Comparison of ENCODE assay signal across 21 mouse cellular contexts in genomic region chr2:158746164-158746563, GRCm38 (mm10). TPM values are rescaled to one million over a fixed set of nuclear protein-coding genes. Genes with fewer than 3 reads are reported as not detected.
DNase-seq lines count a peak whose midpoint lies in the region; ATAC-seq and TF ChIP-seq lines count a peak whose summit lies in the region.
"Had no signal": no experiment of that assay in that cellular context is flagged by ENCODE, and none has a peak within 500 bp of the region (broad histone marks: within the 10 kb centered on the region; RNA-seq: fewer than 3 reads in every experiment).

No protein-coding gene starts in this region.

- 0 out of 2 replicates have a peak, but pooled peaks cover 5% of the 10 kb centered on the region for H3K36me3 ChIP-seq in heart, postnatal 0 days (replicated peaks; ENCODE audit: control insufficient read depth, insufficient read depth, low read length)
- no peaks in the 10 kb centered on the region; the same call in 1 of the 2 replicates for H3K36me3 ChIP-seq in heart, embryonic 10.5 days
- H3K36me3 ChIP-seq in CH12.LX (replicated peaks in 1 of 2; ENCODE audit: control insufficient read depth in 1 of 2, insufficient read depth in 1 of 2, low read length in 1 of 2) = peaks cover 85 to 97% of the 10 kb centered on the region in 2 experiments
- H3K36me3 ChIP-seq in megakaryocyte, embryonic 14.5 days (replicated peaks; ENCODE audit: low read length) = no peaks in the 10 kb centered on the region
- H3K36me3 ChIP-seq: embryonic facial prominence, embryonic 15.5 days; liver, embryonic 12.5 days had no signal

- H3K4me2 ChIP-seq in heart, postnatal 0 days (ENCODE audit: low read depth, low read length) = peak overlapping the region; percentile 28
- H3K4me2 ChIP-seq in CH12.LX (ENCODE audit: insufficient read depth, low read depth, poor library complexity, severe bottlenecking) = no peak overlapping the region
- H3K4me2 ChIP-seq: embryonic facial prominence, embryonic 15.5 days; forebrain, embryonic 15.5 days; liver, embryonic 12.5 days had no signal

- H3K9ac ChIP-seq in heart, postnatal 0 days (replicated peaks; ENCODE audit: low read depth, low read length) = no peak overlapping the region
- no peak overlapping the region for H3K9ac ChIP-seq in CH12.LX (ENCODE audit: insufficient read depth, low read depth)
- H3K9ac ChIP-seq: embryonic facial prominence, embryonic 15.5 days; forebrain, embryonic 15.5 days; liver, embryonic 12.5 days had no signal

- 0 out of 2 replicates have a peak, but pooled peaks cover 4% of the 10 kb centered on the region for H3K4me1 ChIP-seq in heart, postnatal 0 days (ENCODE audit: control insufficient read depth, insufficient read depth)
- H3K4me1 ChIP-seq in heart, embryonic 10.5 days = peaks cover 6% of the 10 kb centered on the region; the same call in 1 of the 2 replicates
- H3K4me1 ChIP-seq in CH12.LX (ENCODE audit: control insufficient read depth in 1 of 2, insufficient read depth in 2 of 2) = peaks cover 20 to 88% of the 10 kb centered on the region in 2 experiments
- H3K4me1 ChIP-seq in megakaryocyte, embryonic 14.5 days = peaks cover 12% of the 10 kb centered on the region
- H3K4me1 ChIP-seq: embryonic facial prominence, embryonic 15.5 days; liver, embryonic 12.5 days had no signal

- DNase-seq in heart, postnatal 0 days (ENCODE audit: low spot score) = no peak
- no peak for DNase-seq in heart, embryonic 10.5 days (ENCODE audit: low spot score)
- DNase-seq in CH12.LX (ENCODE audit: extremely low read depth) = no peak
- no peak for DNase-seq in ovary, adult 18-20 months (ENCODE audit: low spot score)
- no peak for DNase-seq in thymus, postnatal 36 days
- DNase-seq: adrenal gland, postnatal 14 days; cerebellum, adult 9-10 months; gastrocnemius, postnatal 14 days; heart, adult 18-20 months; kidney, adult 11 months; kidney, postnatal 4 days; lung, adult 18-20 months; lung, postnatal 10 days; midbrain, embryonic 14.5 days had no signal

- peaks cover 26% of the 10 kb centered on the region for H3K79me2 ChIP-seq in CH12.LX (replicated peaks; ENCODE audit: control insufficient read depth, extremely low read depth, insufficient read depth, poor library complexity, severe bottlenecking)

- WGBS in heart, postnatal 0 days = 38% methylated on average over 11 of the region's 11 CpGs
- 61% methylated on average over 11 of the region's 11 CpGs for WGBS in heart, embryonic 10.5 days

- TF ChIP-seq POLR2A in CH12.LX (IDR thresholded peaks at IDR 0.05; ENCODE audit: low read depth, low read length) = no peak

- dilution Hi-C loops in CH12.LX (cut with MboI; ENCODE audit: extremely low pct_ligation_motif_present, extremely low pct_unique_long_range_greater_than_20kb, low sequenced_read_pairs) = no loop called here

- no peaks in the 10 kb centered on the region for H3K9me3 ChIP-seq in heart, postnatal 0 days (replicated peaks; ENCODE audit: control insufficient read depth, low read length)
- H3K9me3 ChIP-seq in heart, embryonic 10.5 days = no peaks in the 10 kb centered on the region
- peaks cover 13% of the 10 kb centered on the region for H3K9me3 ChIP-seq in CH12.LX (replicated peaks; ENCODE audit: low read length)
- peaks cover 9% of the 10 kb centered on the region for H3K9me3 ChIP-seq in megakaryocyte, embryonic 14.5 days
- H3K9me3 ChIP-seq: embryonic facial prominence, embryonic 15.5 days; forebrain, embryonic 15.5 days; liver, embryonic 12.5 days had no signal

- TF ChIP-seq RAD21 in CH12.LX (IDR thresholded peaks at IDR 0.05; ENCODE audit: low read depth, low read length) = no peak

- no peaks in the 10 kb centered on the region for H3K27me3 ChIP-seq in heart, postnatal 0 days (ENCODE audit: control insufficient read depth, insufficient read depth, low read length)
- no peaks in the 10 kb centered on the region for H3K27me3 ChIP-seq in heart, embryonic 10.5 days (ENCODE audit: insufficient read depth, poor library complexity, severe bottlenecking)
- H3K27me3 ChIP-seq in CH12.LX (replicated peaks) = no peaks in the 10 kb centered on the region
- peaks cover 47% of the 10 kb centered on the region for H3K27me3 ChIP-seq in megakaryocyte, embryonic 14.5 days (replicated peaks)
- H3K27me3 ChIP-seq: embryonic facial prominence, embryonic 15.5 days; forebrain, embryonic 15.5 days; liver, embryonic 12.5 days had no signal

- no peak for TF ChIP-seq EP300 in heart, postnatal 0 days (IDR thresholded peaks at IDR 0.05; ENCODE audit: low read depth)
- TF ChIP-seq EP300 in CH12.LX (IDR thresholded peaks at IDR 0.05; ENCODE audit: low read length) = no peak

- no peak for ATAC-seq in heart, postnatal 0 days (ENCODE audit: insufficient read depth, low read depth)
- peak; percentile 46 for ATAC-seq in common myeloid progenitor, adult 5-6 weeks (replicated peaks; ENCODE audit: low read depth, poor library complexity, severe bottlenecking)
- ATAC-seq: liver, embryonic 12.5 days had no signal

- TF ChIP-seq CTCF in heart, postnatal 0 days (IDR thresholded peaks at IDR 0.05; ENCODE audit: low read depth) = no peak
- TF ChIP-seq CTCF in CH12.LX (conservative IDR thresholded peaks at IDR 0.05 in 1 of 2, IDR thresholded peaks at IDR 0.05 in 1 of 2; ENCODE audit: low read depth in 2 of 2, low read length in 2 of 2) = no peak

- H3K4me3 ChIP-seq in heart, postnatal 0 days (ENCODE audit: low read depth, low read length) = no peak overlapping the region
- H3K4me3 ChIP-seq in heart, embryonic 10.5 days = no peak overlapping the region
- no peak overlapping the region for H3K4me3 ChIP-seq in CH12.LX (replicated peaks in 1 of 3; ENCODE audit: low read depth in 2 of 3, low read length in 2 of 3, poor library complexity in 1 of 3)
- peak overlapping the region; percentile 21 for H3K4me3 ChIP-seq in megakaryocyte, embryonic 14.5 days (replicated peaks)
- H3K4me3 ChIP-seq: embryonic facial prominence, embryonic 15.5 days; forebrain, embryonic 15.5 days; left cerebral cortex, adult 2 months; liver, embryonic 12.5 days had no signal

- in situ Hi-C loops in CH12.LX (cut with MboI; ENCODE audit: low pct_ligation_motif_present, low pct_unique_long_range_greater_than_20kb, low sequenced_read_pairs) = loop anchor here (5.0 kb wide), 1 partner anchor 199 kb away; no protein-coding TSS in a partner anchor

- H3K27ac ChIP-seq in heart, postnatal 0 days (ENCODE audit: low read depth) = no peak overlapping the region
- no peak overlapping the region for H3K27ac ChIP-seq in heart, embryonic 10.5 days
- H3K27ac ChIP-seq in CH12.LX (ENCODE audit: insufficient read depth, low read depth) = no peak overlapping the region
- H3K27ac ChIP-seq: embryonic facial prominence, embryonic 15.5 days; forebrain, embryonic 15.5 days; left cerebral cortex, adult 2 months; liver, embryonic 12.5 days; stomach, postnatal 0 days had no signal

TF ChIP-seq in CH12.LX, 34 proteins besides CTCF, POLR2A, EP300 and RAD21:
- TF ChIP-seq BHLHE40 (IDR thresholded peaks at IDR 0.05; ENCODE audit: low read depth, low read length) = peak; percentile 45
- no peak for TF ChIP-seq GABPA (IDR thresholded peaks at IDR 0.05; ENCODE audit: insufficient replicate concordance, low read depth, low read length)

RNA-seq across cellular contexts. Expression of gene Fam83d, which starts 21.7 kb away (rescaled TPM):
- total RNA-seq in heart, postnatal 0 days (2014; rRNA removed; ENCODE audit: low replicate concordance) = 37.7 and 75.5 TPM in 2 replicates
- 18.6 and 19.3 TPM in 2 replicates for polyA plus RNA-seq in heart, postnatal 0 days (2015; fragmentation: Nextera tagmentation; extraction: Ambion mirVana)
- 56.7 and 61.7 TPM in 2 replicates for polyA plus RNA-seq in heart, embryonic 10.5 days (2016; fragmentation: Nextera tagmentation; extraction: Ambion mirVana)
- total RNA-seq in CH12.LX (2012; rRNA removed) (12.2 and 14.1 TPM in 2 replicates), CH12.LX (2014; rRNA removed) (16.1 and 19.8 TPM in 2 replicates)
- polyA plus RNA-seq in CH12.LX (2012; ENCODE audit: insufficient read length, low read depth) = 12.4 and 15.5 TPM in 2 replicates
- 3.0 and 6.7 TPM in 2 replicates for total RNA-seq in common myeloid progenitor, adult 5-6 weeks (2017)
- 2.7 and 2.8 TPM in 2 replicates for polyA plus RNA-seq in megakaryocyte, embryonic 14.5 days (2012; ENCODE audit: insufficient read depth, low replicate concordance)

RNA-seq across cellular contexts. Expression of gene Dhx35, which starts 48.4 kb away (rescaled TPM):
- 30.7 and 36.9 TPM in 2 replicates for total RNA-seq in heart, postnatal 0 days (2014; rRNA removed; ENCODE audit: low replicate concordance)
- polyA plus RNA-seq in heart, postnatal 0 days (2015; fragmentation: Nextera tagmentation; extraction: Ambion mirVana) = 11.6 and 13.4 TPM in 2 replicates
- 14.9 and 16.5 TPM in 2 replicates for polyA plus RNA-seq in heart, embryonic 10.5 days (2016; fragmentation: Nextera tagmentation; extraction: Ambion mirVana)
- 23.7 and 25.3 TPM in 2 replicates for total RNA-seq in CH12.LX (2012; rRNA removed)
- total RNA-seq in CH12.LX (2014; rRNA removed) = 19.7 and 20.2 TPM in 2 replicates
- polyA plus RNA-seq in CH12.LX (2012; ENCODE audit: insufficient read length, low read depth) = 16.7 and 20.2 TPM in 2 replicates
- 16.7 and 17.6 TPM in 2 replicates for total RNA-seq in common myeloid progenitor, adult 5-6 weeks (2017)
- polyA plus RNA-seq in megakaryocyte, embryonic 14.5 days (2012; ENCODE audit: insufficient read depth, low replicate concordance) = 3.9 and 5.3 TPM in 2 replicates
